Mouse (Mus musculus): Measurements from ENCODE around the gene Erf. TPM values are rescaled to one million over a fixed set of nuclear protein-coding genes. Genes with fewer than 3 reads are reported as not detected.
A peak's percentile ranks its signal among the peaks of the same experiment; 100 is the strongest.

Gene Erf
- total RNA-seq, 2 experiments from 2014 or later = 43.1 to 46.3 TPM

DNA sequence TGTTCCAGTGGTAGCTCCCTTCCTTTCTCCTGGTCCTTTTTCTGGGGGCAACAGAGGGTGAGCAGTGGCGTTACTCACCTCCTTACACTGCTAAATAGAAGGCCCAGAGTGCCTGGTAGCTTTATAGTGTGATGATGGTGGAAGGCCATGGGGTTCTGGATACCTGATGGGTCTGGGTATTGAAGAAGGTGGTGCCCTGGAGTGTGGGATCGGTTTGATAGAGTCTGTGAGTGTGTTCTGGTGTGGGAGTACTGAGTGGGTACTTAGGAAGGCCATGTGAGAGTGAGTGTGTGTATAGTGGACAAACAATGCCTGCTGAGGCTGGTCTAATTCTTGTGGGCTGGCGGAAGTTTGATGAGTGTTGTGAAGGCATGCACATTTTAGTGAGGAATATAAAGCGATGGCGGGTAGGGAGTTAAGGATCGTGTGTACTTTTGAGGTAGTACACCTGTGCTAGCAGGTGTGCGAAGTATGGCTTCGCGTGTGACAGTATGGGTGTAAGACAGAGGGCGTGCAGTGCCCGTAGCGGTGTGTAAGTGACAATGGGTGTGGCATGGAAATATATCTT is 30.7 kb upstream of the Erf start:
- no peak for DNase-seq (ENCODE audit: low spot score in 2 of 2)

DNA sequence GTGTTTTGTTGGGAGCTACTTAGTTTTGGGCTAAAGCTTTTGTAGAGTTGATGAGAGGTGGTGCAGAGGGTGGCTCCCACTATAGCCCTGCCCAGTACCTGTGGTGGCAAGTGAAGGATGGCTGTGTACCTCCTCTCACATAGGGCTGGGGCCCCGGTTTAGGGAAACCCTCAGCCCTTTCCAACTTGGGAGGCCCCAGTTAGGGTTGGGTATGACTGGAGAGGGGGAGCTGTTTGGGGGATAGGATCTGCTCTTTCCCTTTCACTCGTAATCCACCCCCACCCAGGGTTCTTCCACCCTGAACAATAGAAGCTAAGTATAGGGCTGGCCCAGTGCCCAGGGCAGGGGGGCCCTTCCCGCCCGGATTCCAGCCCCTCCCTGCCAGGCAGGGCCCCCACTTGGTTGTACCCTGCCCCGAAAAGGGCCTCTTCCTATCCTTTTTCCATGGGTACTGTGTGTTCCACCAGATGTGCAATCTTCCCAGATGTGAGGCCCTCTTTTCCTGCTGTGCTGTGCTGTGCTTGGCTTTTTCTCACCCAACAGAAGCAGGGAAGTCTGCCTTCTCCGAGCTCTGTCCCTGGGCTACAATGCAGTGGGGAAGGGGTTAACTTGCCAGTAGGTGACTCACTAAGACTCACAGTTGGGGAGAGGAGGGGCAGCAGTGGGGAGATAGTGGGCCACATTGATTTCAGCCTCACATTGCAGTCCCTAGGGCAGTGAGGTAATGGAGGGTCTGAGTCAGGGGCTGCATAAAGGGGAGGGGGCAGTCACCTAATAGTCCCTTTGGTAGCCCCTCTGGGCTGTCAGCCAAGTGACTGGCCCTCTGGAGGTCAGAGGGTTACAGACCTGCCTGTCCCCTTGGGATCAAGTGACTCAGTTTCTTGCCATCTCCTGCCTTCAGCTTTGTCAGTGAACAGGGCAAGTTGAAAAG is 29.6 kb upstream of the Erf start:
- no peak for DNase-seq (ENCODE audit: low spot score in 2 of 2)

- peak; percentile 82 to 94 for DNase-seq (ENCODE audit: low spot score in 2 of 2)
Measured at GRCm38 (mm10) chr7:25279076-25279860, 28.7 kb upstream of the Erf start.

DNA sequence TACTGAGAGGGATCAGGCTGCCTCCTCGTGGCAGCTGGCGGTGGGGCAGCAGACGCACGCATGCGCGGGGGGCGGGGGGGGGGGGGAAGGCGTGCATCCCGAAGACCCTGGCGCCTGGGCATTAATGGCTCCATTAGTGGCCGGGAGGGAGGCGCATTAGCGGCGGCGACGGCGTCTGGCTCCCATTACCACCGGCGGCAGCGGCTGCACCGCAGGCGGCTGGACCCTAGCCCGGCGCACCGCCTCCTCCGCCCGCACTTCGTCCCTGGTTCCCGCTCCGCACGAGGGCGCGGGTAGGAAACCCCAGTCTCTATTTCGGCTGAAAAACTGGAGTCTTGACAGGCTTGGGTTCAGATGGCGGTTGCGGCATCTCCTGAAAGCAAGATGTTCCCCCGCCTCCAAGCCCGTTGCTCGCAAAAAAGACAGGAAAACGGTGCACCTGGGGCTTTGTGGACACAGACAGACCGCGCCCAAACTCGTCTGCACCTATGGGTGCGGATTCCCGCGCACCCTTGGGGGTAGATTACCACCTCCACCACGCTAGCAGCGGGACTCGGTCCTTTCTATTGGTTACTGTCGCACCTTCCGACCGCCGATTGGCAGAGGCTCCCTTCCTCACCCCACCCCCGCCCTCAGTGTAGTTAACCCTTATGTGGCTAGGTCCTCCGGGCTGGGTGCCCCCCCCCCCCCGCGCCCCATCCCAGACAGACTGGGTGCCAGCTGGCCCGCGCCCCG is 27.9 kb upstream of the Erf start:
- peak; percentile 75 to 88 for DNase-seq (ENCODE audit: low spot score in 2 of 2)

- no peak for DNase-seq (ENCODE audit: low spot score in 2 of 2)
Measured at GRCm38 (mm10) chr7:25277998-25278340, 27.4 kb upstream of the Erf start.

DNA sequence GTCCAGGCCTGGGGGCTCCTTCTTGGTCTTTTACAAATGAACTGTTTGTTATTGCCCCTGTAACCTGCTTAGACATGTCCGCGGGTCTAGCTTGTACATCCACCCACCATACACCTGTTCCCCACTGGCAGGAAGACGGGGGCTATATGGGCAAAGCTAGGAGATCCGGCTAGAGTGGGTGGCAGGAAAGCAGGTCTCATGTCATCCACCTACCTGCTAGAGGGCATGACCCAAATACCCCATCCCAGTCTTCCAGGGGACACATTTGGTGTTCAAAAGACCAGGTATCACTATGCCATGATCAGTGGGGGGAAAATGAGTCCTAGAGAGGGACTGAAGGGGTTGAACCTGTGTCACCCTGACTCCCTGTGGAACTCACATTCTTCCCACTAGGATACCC is 26.8 kb upstream of the Erf start:
- DNase-seq (ENCODE audit: low spot score in 2 of 2) = no peak

GRCm38 (mm10) chr7:25275555-25276298 is 25.2 kb upstream of the Erf start:
- DNase-seq (ENCODE audit: low spot score in 2 of 2) = no peak

- no peak for DNase-seq (ENCODE audit: low spot score in 2 of 2)
Measured at GRCm38 (mm10) chr7:25274996-25275395, 24.4 kb upstream of the Erf start.

DNA sequence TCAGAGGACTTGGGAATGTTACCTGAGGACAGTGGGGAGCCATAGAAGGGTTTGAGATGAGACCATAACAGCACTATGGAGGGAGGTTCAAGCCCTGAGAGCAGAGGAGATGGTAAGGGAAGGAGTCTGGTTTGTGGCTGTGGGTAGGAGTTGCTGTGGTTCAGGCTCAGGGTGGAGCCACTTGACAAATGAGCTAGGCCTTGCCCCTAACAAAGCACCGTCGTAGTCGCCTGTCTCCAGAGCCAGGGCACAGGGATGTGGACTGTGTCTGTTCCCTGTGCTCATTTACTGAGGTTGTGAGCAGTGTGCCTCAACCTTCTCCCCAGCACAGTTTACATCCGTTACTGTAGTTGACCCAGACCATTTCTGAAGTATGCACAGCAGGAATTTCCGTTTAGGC is 24.0 kb upstream of the Erf start:
- DNase-seq (ENCODE audit: low spot score in 2 of 2) = no peak

DNA sequence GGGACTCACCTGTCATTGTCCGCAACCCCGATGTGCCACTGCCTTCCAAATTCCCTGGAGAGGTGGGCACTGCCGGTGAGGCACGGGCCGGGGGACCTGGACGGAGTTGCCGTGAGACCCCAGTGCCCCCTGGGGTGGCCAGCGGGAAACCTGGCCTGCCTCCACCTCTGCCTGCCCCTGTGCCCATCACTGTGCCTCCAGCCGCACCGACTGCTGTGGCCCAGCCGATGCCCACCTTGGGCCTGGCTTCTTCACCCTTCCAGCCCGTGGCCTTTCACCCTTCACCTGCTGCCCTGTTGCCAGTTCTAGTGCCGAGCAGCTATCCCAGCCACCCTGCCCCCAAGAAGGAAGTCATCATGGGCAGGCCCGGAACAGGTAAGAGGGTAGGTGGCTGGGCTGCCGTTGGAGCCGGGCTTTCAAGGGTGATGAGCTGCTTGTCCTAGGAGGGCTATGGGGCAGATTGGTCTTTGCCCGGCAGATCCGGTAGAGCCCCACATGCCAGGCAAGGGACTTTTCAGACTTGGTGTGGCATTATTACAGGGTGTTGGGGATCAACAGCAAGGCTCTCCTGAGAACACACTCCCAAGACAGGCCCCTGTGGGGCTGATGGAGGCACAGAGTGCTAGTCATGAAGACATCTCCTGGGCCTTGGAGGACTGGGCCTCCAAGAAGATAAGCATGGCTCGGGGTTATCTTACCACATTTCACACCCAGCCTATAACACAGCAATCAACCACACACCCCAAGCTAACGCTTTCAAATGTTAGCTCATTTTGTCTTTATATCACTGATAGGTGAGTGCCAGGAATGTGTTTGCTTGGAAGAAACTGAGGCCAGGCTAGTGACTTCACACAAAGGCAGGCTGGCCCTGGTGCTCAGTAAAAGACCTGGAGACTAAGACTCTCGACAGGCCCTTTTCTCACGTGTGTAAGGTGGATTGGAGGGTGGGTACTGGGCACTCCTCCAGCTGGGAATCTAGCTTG is 23.0 kb upstream of the Erf start:
- DNase-seq (ENCODE audit: low spot score in 2 of 2) = no peak

- DNase-seq (ENCODE audit: low spot score in 2 of 2) = no peak
Measured at GRCm38 (mm10) chr7:25272445-25273258, 22.1 kb upstream of the Erf start.

GRCm38 (mm10) chr7:25271651-25272444 is 21.3 kb upstream of the Erf start:
- no peak for DNase-seq (ENCODE audit: low spot score in 2 of 2)

- no peak for DNase-seq (ENCODE audit: low spot score in 2 of 2)
Measured at GRCm38 (mm10) chr7:25270652-25271633, 20.4 kb upstream of the Erf start.

- no peak for DNase-seq (ENCODE audit: low spot score in 2 of 2)
Measured at GRCm38 (mm10) chr7:25269545-25270271, 19.1 kb upstream of the Erf start.

DNA sequence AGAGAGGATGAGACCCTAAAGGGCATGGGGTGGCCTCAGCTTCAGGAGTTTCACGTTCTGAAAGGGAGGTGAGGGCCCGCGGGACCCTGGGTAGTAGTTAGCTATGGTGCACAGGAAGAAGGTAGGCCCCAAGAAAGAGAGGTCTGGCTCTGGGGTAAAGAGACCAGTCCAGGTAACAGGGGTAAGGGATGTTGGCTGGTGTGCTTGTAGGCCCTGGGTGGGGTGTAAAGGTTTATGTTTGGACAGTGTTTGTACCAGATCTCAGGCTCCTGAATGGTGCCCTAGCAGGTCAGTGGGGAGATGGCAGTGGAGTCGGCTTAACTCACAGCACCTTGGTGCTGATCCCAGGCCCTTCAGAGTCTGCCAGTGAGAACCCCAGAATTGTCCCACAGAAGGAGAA is 18.5 kb upstream of the Erf start:
- DNase-seq (ENCODE audit: low spot score in 2 of 2) = no peak

GRCm38 (mm10) chr7:25268588-25268987 is 18.0 kb upstream of the Erf start:
- no peak for DNase-seq (ENCODE audit: low spot score in 2 of 2)
